Mouse (Mus musculus): Measurements from ENCODE around the gene Tmem248.
A peak's percentile ranks its signal among the peaks of the same experiment; 100 is the strongest.

Gene Tmem248

GRCm38 (mm10) chr5:130216781-130217180 is at the start of gene Tmem248:
TSS of gene Tmem248 (plus strand) at chr5:130217081.
- no peak for DNase-seq (ENCODE audit: low spot score)

- no peak for DNase-seq (ENCODE audit: low spot score)
Observed at GRCm38 (mm10) chr5:130169109-130169508, 47.8 kb upstream of the Tmem248 start.

GRCm38 (mm10) chr5:130170666-130171422 is 46.0 kb upstream of the Tmem248 start:
- peak; percentile 90 for DNase-seq (ENCODE audit: low spot score)

DNA sequence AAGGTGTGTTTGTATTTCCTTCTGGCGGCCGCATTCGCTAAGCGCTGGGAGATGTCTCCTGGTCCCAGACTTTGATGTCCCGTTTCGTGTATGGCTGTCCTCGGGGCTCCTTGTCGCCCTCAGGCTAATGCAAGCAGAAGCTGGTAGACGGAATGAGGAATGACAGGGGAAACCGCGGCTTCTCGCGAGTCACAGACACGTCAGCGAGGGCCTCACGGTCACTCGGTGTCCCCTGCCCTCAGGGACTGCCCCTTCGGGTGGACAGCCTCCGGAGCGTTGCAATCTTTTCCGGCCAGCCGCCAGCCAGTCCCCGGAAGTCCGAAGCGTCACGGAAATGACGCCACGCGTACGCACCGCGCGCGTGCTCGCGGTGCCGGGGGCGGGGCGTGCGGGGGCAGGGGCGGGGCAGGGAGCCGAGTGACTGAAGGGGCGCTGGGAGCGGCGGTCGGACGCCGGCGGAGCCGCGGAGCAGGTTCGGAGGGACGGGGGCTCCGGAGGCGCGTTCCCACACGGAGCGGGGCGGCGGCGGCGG is 45.4 kb upstream of the Tmem248 start, which contains the start of gene Rabgef1:
Gene Rabgef1 (plus strand): TSS at position 376 of the 532 bp plus-strand sequence.
- peak; percentile 81 for DNase-seq (ENCODE audit: low spot score)

GRCm38 (mm10) chr5:130171956-130172601 is 44.8 kb upstream of the Tmem248 start:
- peak; percentile 38 for DNase-seq (ENCODE audit: low spot score)

DNA sequence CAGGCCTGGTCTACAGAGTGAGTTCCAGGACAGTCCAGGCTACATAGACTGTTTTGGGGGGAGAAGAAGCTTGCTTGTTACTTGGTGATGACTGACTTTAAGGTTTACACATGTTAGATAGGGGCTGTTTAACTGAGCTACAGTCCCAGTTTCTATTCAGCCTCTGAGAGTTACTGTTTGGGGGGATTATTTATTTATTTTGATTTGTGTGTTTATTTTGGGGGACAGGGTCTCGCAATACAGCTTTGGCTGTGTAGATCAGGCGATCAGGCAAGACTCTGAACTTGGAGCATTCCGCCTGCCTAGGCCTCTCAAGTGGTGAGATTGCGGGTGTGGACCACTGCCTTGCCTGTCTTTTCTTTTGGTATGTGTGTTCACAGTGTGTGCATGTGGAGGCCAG is 43.9 kb upstream of the Tmem248 start:
- no peak for DNase-seq (ENCODE audit: low spot score)

DNA sequence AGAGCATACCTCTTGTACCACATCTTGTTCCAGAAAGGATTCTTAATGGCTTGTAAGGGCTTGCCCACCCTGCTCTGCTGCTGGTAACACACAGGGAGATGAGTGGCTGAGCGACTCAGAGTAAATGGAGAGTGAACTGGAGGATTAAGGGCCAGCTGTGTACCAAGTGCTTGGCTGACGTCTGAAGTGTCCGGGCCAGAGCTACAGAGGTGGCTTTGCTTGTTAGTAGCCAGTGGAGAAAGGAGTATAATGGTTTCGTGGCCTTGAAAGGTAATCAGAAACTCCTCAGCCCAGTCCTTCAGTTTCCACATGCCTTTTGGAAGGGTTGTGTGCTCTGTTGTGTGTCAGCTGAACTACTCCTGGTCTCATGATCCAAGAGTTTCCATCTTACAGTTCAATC is 39.0 kb upstream of the Tmem248 start:
- DNase-seq (ENCODE audit: low spot score) = no peak

DNA sequence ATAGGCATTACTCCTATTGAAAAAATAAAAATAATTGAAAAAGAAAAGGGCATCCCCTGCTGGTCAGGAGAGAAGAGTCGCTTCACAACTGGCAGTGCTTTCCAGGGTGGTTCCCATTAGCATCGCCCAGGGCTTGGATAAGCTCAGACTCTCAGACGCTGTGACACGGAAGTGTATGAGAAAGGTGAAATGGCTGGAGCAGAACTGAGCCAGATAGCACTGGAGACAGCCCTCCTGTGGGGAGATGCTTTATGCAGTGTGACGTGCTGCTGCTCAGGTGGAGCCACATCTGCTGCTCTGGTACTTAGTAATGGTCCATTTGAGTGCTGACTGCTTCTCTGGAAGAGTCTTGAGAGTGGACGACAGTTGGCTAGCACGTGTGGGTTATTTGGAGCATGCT is 36.5 kb upstream of the Tmem248 start:
- DNase-seq (ENCODE audit: low spot score) = no peak

- no peak for DNase-seq (ENCODE audit: low spot score)
Observed at GRCm38 (mm10) chr5:130181740-130182540, 34.9 kb upstream of the Tmem248 start.

DNA sequence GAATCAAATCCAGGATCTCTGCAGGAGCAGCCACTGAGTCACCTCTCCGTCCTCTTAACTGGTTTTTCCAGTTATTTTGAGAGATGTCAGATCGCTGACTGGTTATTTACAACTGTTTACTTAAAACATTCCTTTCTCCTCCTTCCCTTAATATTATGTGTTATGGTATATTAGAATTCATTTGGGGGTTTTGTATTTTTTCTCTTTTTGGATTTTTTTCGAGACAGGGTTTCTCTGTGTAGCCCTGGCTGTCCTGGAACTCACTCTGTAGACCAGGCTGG is 34.4 kb upstream of the Tmem248 start:
- DNase-seq (ENCODE audit: low spot score) = no peak

- no peak for DNase-seq (ENCODE audit: low spot score)
Observed at GRCm38 (mm10) chr5:130184193-130184856, 32.6 kb upstream of the Tmem248 start.

GRCm38 (mm10) chr5:130185312-130185711 is 31.6 kb upstream of the Tmem248 start:
- DNase-seq (ENCODE audit: low spot score) = no peak

DNA sequence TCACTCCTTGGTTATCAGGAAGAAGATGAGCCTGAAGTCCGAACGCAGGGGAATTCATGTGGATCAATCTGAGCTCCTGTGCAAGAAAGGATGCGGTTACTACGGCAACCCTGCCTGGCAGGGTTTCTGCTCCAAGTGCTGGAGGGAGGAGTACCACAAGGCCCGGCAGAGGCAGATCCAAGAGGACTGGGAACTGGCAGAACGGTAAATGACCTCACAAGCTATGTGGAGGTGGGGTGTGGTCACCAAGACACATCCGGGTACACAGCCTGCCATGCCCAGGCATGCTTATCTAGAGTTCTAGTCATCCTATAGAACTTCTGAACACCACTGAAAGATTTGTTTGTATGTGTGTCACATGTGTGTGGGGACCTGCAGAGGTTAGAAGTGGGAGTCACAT is 29.5 kb upstream of the Tmem248 start:
- DNase-seq (ENCODE audit: low spot score) = no peak

- DNase-seq (ENCODE audit: low spot score) = no peak
Observed at GRCm38 (mm10) chr5:130190909-130191308, 26.0 kb upstream of the Tmem248 start.

DNA sequence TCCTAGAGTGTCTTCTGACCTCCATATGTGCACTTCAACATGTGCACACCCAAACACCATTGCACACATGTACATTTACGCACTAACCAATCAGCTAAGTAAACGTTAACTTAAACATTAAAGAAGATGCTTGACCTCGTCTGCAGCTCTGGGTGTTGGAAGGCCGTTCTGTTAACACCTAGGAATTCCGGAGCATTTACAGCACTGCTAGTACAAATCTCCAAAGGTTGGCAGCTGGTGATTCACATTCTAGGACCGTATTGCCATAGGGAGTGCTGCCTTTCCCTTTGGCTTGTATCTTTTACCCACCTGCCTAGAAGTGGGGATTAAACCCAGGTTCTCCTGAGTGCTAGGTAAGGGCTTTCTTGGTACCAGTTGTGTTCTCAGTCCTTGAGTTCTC is 25.0 kb upstream of the Tmem248 start:
- DNase-seq (ENCODE audit: low spot score) = no peak

DNA sequence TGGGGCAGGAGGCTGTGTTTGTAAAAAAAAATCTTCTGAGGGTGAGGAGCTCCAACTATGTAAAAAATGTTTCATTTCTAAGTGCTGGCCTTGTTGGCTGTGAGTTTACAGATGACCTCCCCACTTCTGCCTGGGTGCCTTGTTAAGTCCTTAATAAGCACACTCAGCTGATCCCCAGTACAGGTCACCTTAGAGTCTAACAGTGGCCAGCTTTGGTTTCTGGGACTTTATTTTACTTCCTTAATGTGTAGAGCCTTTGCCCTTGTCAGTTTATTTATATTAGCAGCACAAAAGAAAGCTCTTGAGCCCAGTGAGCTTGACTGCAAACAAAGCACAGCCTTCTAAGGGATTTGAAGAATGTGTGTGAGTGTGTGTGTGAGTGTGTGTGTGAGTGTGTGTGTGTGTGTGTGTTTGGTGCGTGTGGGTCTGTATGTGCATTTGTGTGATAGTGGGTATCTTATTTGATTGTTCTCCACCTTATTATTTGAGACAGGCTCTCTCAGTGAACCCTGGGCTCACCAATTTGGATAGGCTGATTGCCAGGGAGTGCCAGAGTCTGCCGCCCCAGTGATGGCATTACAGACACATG is 24.4 kb upstream of the Tmem248 start:
- DNase-seq (ENCODE audit: low spot score) = no peak

DNA sequence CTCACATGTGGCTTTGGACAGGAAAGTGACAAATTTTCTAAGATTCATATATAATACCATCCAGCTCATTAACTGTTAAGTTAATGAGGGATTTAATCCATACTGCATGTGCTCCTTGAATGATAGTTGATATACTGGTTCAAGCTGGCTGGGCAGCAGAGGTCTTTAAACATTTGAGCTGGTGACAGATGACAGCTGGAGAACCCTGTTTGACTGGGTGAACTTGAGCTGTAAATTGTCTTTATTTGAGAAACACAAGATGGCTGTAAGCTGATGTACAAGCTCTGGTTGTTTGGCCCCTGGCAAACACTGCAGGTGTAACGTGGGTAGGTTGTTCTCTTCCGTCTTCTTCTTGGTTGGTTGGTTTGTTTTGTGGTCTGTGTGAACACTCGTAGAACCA is 23.1 kb upstream of the Tmem248 start:
- DNase-seq (ENCODE audit: low spot score) = no peak

DNA sequence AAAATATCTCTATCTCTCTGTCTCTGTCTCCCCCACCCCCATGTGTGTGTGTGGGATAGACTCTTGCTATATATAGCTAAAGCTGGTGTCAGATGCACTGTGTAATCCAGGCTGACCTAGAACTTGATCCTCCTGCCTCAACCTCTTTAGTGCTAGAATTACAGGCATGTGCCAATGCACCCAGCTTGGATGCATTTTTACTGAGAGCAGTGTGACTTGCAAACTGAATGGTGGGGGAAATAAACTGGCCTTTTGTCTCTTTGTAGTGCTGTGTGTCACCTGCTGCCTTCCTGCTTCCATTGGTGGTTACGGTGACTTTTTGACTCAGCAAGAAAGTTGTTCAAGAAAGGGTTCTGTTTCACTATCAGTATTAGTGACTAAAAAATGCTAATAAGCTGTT is 20.6 kb upstream of the Tmem248 start:
- DNase-seq (ENCODE audit: low spot score) = no peak

- DNase-seq (ENCODE audit: low spot score) = no peak
Observed at GRCm38 (mm10) chr5:130197454-130197853, 19.4 kb upstream of the Tmem248 start.

GRCm38 (mm10) chr5:130197981-130198380 is 18.9 kb upstream of the Tmem248 start:
- no peak for DNase-seq (ENCODE audit: low spot score)

DNA sequence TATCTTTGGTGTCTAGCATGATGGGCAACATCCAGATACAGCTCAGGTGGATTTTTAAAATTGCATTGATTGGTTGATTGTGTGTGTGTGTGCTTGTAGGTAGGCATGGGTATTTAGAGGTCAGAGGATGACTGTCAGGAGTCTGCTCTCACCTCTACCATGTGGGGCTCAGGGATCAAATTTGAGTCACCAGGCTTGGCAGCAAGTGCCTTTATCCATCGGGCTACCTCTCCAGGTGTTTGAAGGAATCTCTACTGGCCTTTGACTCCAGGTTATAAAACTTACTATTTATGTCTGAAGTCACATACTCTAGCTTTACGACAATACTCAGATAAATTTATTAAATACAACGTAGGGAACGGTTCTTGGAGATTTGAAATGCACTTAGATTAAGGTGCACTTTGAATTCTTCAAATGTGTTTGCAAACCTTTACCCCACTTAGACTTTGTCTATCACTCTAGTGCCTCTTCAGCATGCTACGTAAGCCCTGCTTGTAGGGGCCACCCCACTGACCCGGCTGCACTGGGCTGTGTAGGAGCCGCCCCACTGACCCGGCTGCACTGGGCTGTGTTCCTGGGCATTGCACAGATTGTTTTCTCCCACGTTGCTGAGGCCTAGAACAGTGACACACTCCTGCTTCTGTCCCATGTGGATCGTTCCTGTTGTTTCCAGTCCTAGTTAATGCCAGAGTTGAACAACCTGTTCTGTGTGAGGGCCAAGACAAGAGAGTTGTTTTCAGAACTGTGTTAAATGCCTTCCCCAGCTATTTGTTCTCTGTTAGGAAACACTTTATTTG is 16.4 kb upstream of the Tmem248 start:
- DNase-seq (ENCODE audit: low spot score) = no peak

Data from c-Kit-positive CD71-positive TER-119-positive erythroid progenitor cells, embryonic 14.5 days (primary cell).